In genomic region chr10:84916810-84917730, GRCm38 (mm10) we compare ENCODE assay signal across 1 mouse cellular context.
A peak's percentile ranks its signal among the peaks of the same experiment; 100 is the strongest.
TF ChIP-seq lines count a peak whose summit lies in the region.

Gene Ric8b, plus strand, starts transcription at chr10:84917616.

TF ChIP-seq in MEL, 35 proteins besides CTCF, POLR2A, EP300 and RAD21 (continued from another document):
- TF ChIP-seq CHD2 (IDR thresholded peaks at IDR 0.05; ENCODE audit: low read length) (peak; percentile 74), E2F4 (IDR thresholded peaks at IDR 0.05; ENCODE audit: borderline replicate concordance, low read depth, low read length) (0 out of 2 replicates have a peak, but pooled peaks have one; percentile 14), SIN3A (IDR thresholded peaks at IDR 0.05; ENCODE audit: low read length) (peak; percentile 93), POLR2AphosphoS2 (IDR thresholded peaks at IDR 0.05; ENCODE audit: low read length) (no peak), TCF12 (IDR thresholded peaks at IDR 0.05; ENCODE audit: low read depth, low read length) (peak; percentile 27; the same call in 1 of the 2 replicates)
